Mouse (Mus musculus): ENCODE measurements around the gene Tex9. TPM values are rescaled to one million over a fixed set of nuclear protein-coding genes. Genes with fewer than 3 reads are reported as not detected.

Gene Tex9
- polyA plus RNA-seq (2014; fragmentation: Illumina TruSeq; extraction: RNeasy Lipid Tissue Mini Kit (QIAGEN cat#74804); ENCODE audit: low read depth, low replicate concordance), result 17.6 TPM

GRCm38 (mm10) chr9:72492194-72492565 lies at the start of gene Tex9:
TSS of gene Tex9 (minus strand) at chr9:72492212.

GRCm38 (mm10) chr9:72531996-72532380 lies 40.0 kb upstream of the Tex9 start, which contains the start of gene Rfx7:
TSS of gene Rfx7 (plus strand) at chr9:72532240.

DNA sequence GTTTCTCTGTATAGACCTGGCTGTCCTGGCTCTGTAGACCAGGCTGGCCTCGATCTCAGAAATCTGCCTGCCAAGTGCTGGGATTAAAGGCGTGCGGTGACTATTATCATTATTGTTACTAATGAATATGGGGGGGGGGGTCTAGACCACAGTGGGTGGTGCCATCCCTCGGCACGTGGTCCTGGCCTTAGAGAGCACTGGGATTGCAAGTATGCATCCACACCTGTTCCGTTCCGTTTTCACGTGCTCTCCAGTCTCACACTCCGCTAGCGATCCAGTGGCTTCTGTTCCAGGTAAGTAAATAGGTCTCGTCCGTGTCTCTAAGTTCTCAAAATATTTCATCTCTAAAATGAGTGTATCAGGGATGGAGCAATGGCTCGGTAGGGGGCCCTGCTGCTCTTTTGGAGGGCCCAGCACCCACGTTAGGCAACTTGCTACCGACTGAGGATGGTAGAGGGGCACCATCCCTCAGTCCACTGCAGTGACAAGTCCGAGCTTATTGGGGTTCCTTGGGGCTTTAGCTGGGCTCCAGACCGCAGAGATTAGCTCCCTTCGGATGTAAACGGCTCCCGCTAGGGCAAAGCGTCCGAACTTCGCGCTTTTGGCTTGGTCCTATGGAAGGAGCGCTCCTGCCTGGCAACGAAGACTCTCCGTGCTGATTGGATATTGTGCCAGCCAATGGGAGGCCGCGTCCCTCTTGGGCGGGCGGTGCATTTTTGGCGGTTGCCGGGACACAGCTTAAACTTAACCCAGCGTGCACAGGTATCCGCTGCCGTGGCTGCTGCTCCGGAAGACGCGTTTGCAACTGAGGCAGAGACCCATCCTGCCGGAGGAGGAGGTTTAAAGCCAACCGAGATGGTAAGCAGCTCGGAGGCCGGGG lies 54.0 kb downstream of the Tex9 start, which contains the start of gene Mns1:
Gene Mns1, plus strand, starts transcription at position 190 of the 880 bp plus-strand sequence.

Other genes starting within 250 kb of the Tex9 start
- 55.8 TPM for gene Zfp280d, start 217.4 kb downstream of the Tex9 start, polyA plus RNA-seq (2014; fragmentation: Illumina TruSeq; extraction: RNeasy Lipid Tissue Mini Kit (QIAGEN cat#74804); ENCODE audit: low read depth, low replicate concordance)
- 0.24 TPM for gene Mns1, start 54.2 kb downstream of the Tex9 start, polyA plus RNA-seq (2014; fragmentation: Illumina TruSeq; extraction: RNeasy Lipid Tissue Mini Kit (QIAGEN cat#74804); ENCODE audit: low read depth, low replicate concordance)
- 30.0 TPM for gene Rfx7, start 40.0 kb upstream of the Tex9 start, polyA plus RNA-seq (2014; fragmentation: Illumina TruSeq; extraction: RNeasy Lipid Tissue Mini Kit (QIAGEN cat#74804); ENCODE audit: low read depth, low replicate concordance)
- gene Nedd4, start 170.1 kb upstream of the Tex9 start, polyA plus RNA-seq (2014; fragmentation: Illumina TruSeq; extraction: RNeasy Lipid Tissue Mini Kit (QIAGEN cat#74804); ENCODE audit: low read depth, low replicate concordance), result 294 TPM

Data from kidney, adult 10 weeks (tissue).